Mouse (Mus musculus) hindbrain, embryonic 11.5 days (tissue): ENCODE data around the gene Sh3glb2. TPM values are rescaled to one million over a fixed set of nuclear protein-coding genes. Genes with fewer than 3 reads are reported as not detected.

ENCODE experiments used
- ATAC-seq: fragments of 200-750 bp; cut with Nextera tagmentation; 2 replicates; pipeline ENCODE4 v1.8.0; 2017; ENCODE audit warnings: mild to moderate bottlenecking, moderate TSS enrichment, moderate library complexity; ENCODE audit not compliant: low FRiP score
- DNase-seq: peaks from one replicate; pipeline ENCODE4 v3.0.0-alpha.2; 2015; ENCODE audit warnings: low spot score
- H3K27ac ChIP-seq: fragments of 300-500 bp; sonication (generic); 2 replicates; pipeline ENCODE4 v1.5.1; 2014; ENCODE audit warnings: mild to moderate bottlenecking, low read depth, low read length
- H3K27me3 ChIP-seq: fragments of 300-500 bp; sonication (generic); 2 replicates; pipeline ENCODE4 v1.6.1; 2014; ENCODE audit warnings: mild to moderate bottlenecking, low read length, moderate library complexity, mixed read lengths; ENCODE audit not compliant: control insufficient read depth, insufficient read depth
- H3K36me3 ChIP-seq: fragments of 300-500 bp; sonication (generic); 2 replicates; pipeline ENCODE4 v1.6.1; 2014; ENCODE audit warnings: mild to moderate bottlenecking, low read length, moderate library complexity, mixed read lengths; ENCODE audit not compliant: control insufficient read depth, insufficient read depth
- H3K4me1 ChIP-seq: fragments of 300-500 bp; sonication (generic); replicated peaks from 2 replicates; pipeline ENCODE4 v1.6.1; 2014; ENCODE audit warnings: low read length, mixed read lengths; ENCODE audit not compliant: control insufficient read depth, insufficient read depth
- H3K4me2 ChIP-seq: fragments of 300-500 bp; sonication (generic); replicated peaks from 2 replicates; pipeline ENCODE4 v1.6.1; 2014; ENCODE audit warnings: mild to moderate bottlenecking, low read depth, low read length
- H3K4me3 ChIP-seq: fragments of 300-500 bp; sonication (generic); 2 replicates; pipeline ENCODE4 v1.5.1; 2014; ENCODE audit warnings: low read depth, low read length
- H3K9ac ChIP-seq: fragments of 300-500 bp; sonication (generic); 2 replicates; pipeline ENCODE4 v1.6.1; 2014; ENCODE audit warnings: low read depth, low read length
- H3K9me3 ChIP-seq: fragments of 300-500 bp; sonication (generic); 2 replicates; pipeline ENCODE4 v1.6.1; 2016; ENCODE audit warnings: low read length; ENCODE audit not compliant: control insufficient read depth
- WGBS: fragments of 180-500 bp; shearing (Covaris S2); extraction: QIAGEN DNeasy Blood & Tissue Kit; methylation state at CpG from one replicate; pipeline ENCODE4 v1.1.7; 2014; 5-methylcytosine and 5-hydroxymethylcytosine counted together
- polyA plus RNA-seq: library from polyadenylated mRNA; unstranded; fragments of >200 nt; fragmentation: Nextera tagmentation; extraction: Ambion mirVana; gene quantifications from 2 replicates; pipeline ENCODE4 v1.2.1, GENCODE M21; 2014

Gene Sh3glb2
- polyA plus RNA-seq, 1 experiment from 2014 or later: 48.5 TPM

DNA sequence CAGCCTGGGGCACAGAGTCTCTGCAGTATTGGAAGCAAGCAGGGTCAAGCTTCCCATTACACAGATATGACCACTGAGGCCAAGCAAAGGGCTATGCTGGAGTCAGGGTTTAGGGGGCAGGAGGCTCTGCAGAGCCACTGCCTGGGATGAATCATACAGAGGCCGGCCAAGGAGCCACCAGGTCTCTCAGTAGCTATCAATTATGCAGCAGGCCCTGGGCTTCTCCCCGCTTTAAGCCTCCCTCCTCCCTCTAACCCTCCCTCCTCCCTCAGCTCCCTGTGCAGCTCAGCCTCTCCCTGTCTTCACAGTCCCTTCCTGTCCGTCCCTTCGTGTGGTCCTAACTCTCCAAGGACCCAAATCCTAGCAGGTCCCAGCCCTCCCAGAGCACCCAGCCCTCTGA lies 2.9 kb downstream of the Sh3glb2 start:
- 58% methylated on average over 4 of the region's 4 CpGs for WGBS
- H3K4me1 ChIP-seq: peaks cover 5% of the 10 kb centered on the region; the same call in 1 of the 2 replicates
- no peak overlapping the region for H3K27ac ChIP-seq
- H3K9me3 ChIP-seq: no peaks in the 10 kb centered on the region
- H3K9ac ChIP-seq: 0 out of 2 replicates have a peak overlapping the region, but pooled peaks have one; percentile 19
- H3K27me3 ChIP-seq: no peaks in the 10 kb centered on the region
- no peak overlapping the region for H3K4me2 ChIP-seq
- ATAC-seq: no peak
- no peak for DNase-seq
- no peak overlapping the region for H3K4me3 ChIP-seq
- H3K36me3 ChIP-seq: no peaks in the 10 kb centered on the region

DNA sequence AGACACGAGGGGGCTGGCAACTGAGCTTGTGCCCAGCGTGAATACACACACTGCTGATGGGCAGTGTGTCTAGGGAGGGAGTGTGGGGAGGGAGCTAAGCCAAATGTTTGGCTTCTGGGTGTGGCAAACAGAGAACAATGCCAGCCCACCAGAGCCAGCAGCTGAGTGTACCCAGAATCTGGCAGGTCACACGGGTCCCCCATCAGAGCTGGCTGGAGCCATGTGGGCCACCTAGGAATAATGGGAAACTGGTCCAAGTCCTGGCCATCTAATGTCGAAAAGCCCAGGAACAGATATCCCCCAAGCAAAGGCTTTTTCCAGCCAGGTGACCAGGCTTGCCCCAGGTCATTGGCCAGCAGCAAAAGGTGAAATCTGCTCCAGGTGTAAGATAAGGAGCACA lies 3.3 kb downstream of the Sh3glb2 start:
- ATAC-seq (no peak), DNase-seq (no peak)
- Histone ChIP-seq H3K36me3 (no peaks in the 10 kb centered on the region), H3K4me2 (no peak overlapping the region), H3K27me3 (no peaks in the 10 kb centered on the region), H3K27ac (no peak overlapping the region), H3K9ac (no peak overlapping the region), H3K9me3 (no peaks in the 10 kb centered on the region), H3K4me1 (peaks cover 5% of the 10 kb centered on the region; the same call in 1 of the 2 replicates), H3K4me3 (no peak overlapping the region)
- WGBS: 77% methylated on average over 4 of the region's 4 CpGs

- 83% methylated on average over 2 of the region's 2 CpGs for WGBS
- Histone ChIP-seq H3K27ac (no peak overlapping the region), H3K9ac (no peak overlapping the region), H3K9me3 (no peaks in the 10 kb centered on the region), H3K36me3 (0 out of 2 replicates have a peak, but pooled peaks cover 5% of the 10 kb centered on the region), H3K4me1 (no peaks in the 10 kb centered on the region), H3K27me3 (no peaks in the 10 kb centered on the region), H3K4me3 (no peak overlapping the region), H3K4me2 (no peak overlapping the region)
- DNase-seq (no peak), ATAC-seq (no peak)
Observed at GRCm38 (mm10) chr2:30351149-30351548, 8.0 kb downstream of the Sh3glb2 start.

DNA sequence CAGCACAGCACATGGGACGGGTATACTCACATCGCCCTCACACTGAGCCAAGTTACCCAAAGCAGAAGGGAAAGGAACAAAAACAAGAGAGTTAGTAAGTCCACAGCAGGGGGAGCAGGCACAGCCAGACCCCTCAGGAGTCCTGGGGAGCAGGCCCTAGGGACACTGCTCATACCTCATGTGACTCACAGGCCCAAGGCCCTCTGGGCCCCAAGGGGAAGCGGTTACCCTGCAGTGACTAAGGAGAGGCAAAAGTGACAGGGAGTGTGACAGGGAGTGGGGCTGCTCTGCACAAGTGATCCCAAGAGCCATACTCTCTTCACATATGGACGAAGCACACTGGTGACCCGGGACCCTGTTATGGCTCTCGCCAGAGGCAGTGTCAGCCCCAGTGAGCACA lies 9.9 kb downstream of the Sh3glb2 start:
- 90% methylated on average over 6 of the region's 6 CpGs for WGBS
- Histone ChIP-seq H3K4me3 (no peak overlapping the region), H3K36me3 (peaks cover 6% of the 10 kb centered on the region), H3K9me3 (no peaks in the 10 kb centered on the region), H3K9ac (no peak overlapping the region), H3K4me2 (no peak overlapping the region), H3K4me1 (no peaks in the 10 kb centered on the region), H3K27me3 (no peaks in the 10 kb centered on the region), H3K27ac (no peak overlapping the region)
- DNase-seq: no peak
- no peak for ATAC-seq

DNA sequence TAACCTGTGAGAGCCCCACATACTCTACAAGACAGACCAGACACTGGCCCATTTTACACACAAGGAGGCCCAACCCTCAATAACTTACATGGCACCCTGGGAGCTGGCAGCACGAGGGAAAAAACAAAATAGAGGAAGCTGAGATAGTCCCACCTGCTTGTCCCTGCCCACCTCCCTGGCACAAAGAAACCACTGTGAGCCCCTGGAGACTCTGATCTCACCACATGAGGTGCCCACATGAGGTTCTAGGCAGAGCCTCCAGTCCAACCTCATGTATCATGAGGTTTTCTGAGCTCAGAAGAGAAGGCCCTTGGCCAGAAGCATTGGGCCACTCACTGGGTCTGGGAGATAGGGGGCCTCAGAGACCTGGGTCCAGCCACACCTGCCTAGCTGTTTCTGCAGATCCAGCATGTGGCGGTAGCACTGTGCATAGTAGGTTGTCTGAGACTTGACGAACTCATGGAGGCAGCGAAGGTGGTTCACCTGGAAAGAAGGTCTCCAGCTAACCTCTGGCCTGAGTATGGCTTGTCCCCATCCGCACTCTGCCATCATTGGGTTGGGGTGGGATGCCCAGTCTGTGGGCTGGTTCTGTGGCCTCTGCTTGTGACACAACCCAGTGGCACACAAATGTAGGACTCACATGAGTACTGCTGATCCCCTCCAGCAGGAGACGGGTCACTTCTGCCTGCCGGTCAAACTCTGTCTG lies 13.0 kb downstream of the Sh3glb2 start:
- DNase-seq (no peak), ATAC-seq (no peak)
- Histone ChIP-seq H3K9me3 (no peaks in the 10 kb centered on the region), H3K9ac (no peak overlapping the region), H3K36me3 (peaks cover 16% of the 10 kb centered on the region), H3K27me3 (no peaks in the 10 kb centered on the region), H3K27ac (no peak overlapping the region), H3K4me1 (no peaks in the 10 kb centered on the region), H3K4me3 (no peak overlapping the region), H3K4me2 (no peak overlapping the region)
- WGBS: 94% methylated on average over 7 of the region's 7 CpGs

- Histone ChIP-seq H3K9ac (no peak overlapping the region), H3K4me3 (no peak overlapping the region), H3K4me1 (no peaks in the 10 kb centered on the region), H3K27ac (no peak overlapping the region), H3K36me3 (peaks cover 18% of the 10 kb centered on the region), H3K9me3 (no peaks in the 10 kb centered on the region), H3K4me2 (no peak overlapping the region), H3K27me3 (no peaks in the 10 kb centered on the region)
- no peak for DNase-seq
- ATAC-seq: no peak
- WGBS: 77% methylated on average over 14 of the region's 14 CpGs
Observed at GRCm38 (mm10) chr2:30343601-30344137, 15.5 kb downstream of the Sh3glb2 start.

- DNase-seq (no peak), ATAC-seq (no peak)
- Histone ChIP-seq H3K4me2 (no peak overlapping the region), H3K36me3 (peaks cover 18% of the 10 kb centered on the region), H3K4me3 (no peak overlapping the region), H3K27ac (no peak overlapping the region), H3K9ac (no peak overlapping the region), H3K9me3 (no peaks in the 10 kb centered on the region), H3K27me3 (no peaks in the 10 kb centered on the region), H3K4me1 (no peaks in the 10 kb centered on the region)
- 92% methylated on average over 7 of the region's 7 CpGs for WGBS
Observed at GRCm38 (mm10) chr2:30342544-30342943, 16.6 kb downstream of the Sh3glb2 start.

- no peak overlapping the region for H3K4me3 ChIP-seq
- H3K9me3 ChIP-seq: no peaks in the 10 kb centered on the region
- H3K36me3 ChIP-seq: peaks cover 18% of the 10 kb centered on the region
- no peak for ATAC-seq
- WGBS: 97% methylated on average over 3 of the region's 3 CpGs
- H3K4me1 ChIP-seq: no peaks in the 10 kb centered on the region
- no peak for DNase-seq
- H3K27ac ChIP-seq: no peak overlapping the region
- no peak overlapping the region for H3K4me2 ChIP-seq
- H3K27me3 ChIP-seq: no peaks in the 10 kb centered on the region
- no peak overlapping the region for H3K9ac ChIP-seq
Observed at GRCm38 (mm10) chr2:30342061-30342460, 17.1 kb downstream of the Sh3glb2 start.

DNA sequence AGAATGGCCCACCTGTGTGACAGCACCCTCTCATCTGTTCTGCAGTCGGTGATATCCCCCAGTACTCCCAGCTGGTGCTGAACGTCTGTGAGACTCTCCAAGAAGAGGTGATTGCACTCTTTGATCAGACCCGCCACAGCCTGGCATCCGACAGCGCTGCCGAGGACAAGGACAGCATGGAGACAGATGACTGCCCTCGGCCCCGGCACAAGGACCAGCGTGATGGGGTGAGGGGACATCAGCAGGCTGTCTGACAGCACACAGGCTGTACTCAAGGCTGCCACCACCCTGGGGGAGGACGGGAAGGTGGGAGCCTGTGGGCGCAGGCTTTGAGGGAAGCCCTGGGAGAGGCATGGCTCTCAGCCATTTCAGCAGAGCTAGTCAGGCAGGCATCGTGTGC lies 22.0 kb downstream of the Sh3glb2 start:
- H3K27ac ChIP-seq: no peak overlapping the region
- H3K9ac ChIP-seq: no peak overlapping the region
- H3K36me3 ChIP-seq: peaks cover 13% of the 10 kb centered on the region
- H3K9me3 ChIP-seq: no peaks in the 10 kb centered on the region
- no peaks in the 10 kb centered on the region for H3K27me3 ChIP-seq
- no peak overlapping the region for H3K4me3 ChIP-seq
- no peak for ATAC-seq
- 88% methylated on average over 12 of the region's 12 CpGs for WGBS
- DNase-seq: no peak
- H3K4me1 ChIP-seq: no peaks in the 10 kb centered on the region
- H3K4me2 ChIP-seq: no peak overlapping the region
